Mouse (Mus musculus): ENCODE results near the gene Nlgn2.

- TF ChIP-seq TAL1 (IDR thresholded peaks at IDR 0.05; ENCODE audit: low read length), result no peak
- TF ChIP-seq GATA1 (IDR thresholded peaks at IDR 0.05; ENCODE audit: low read length), result no peak
Observed at GRCm38 (mm10) chr11:69784793-69785272, 52.8 kb downstream of the Nlgn2 start.
